Mouse (Mus musculus) liver, embryonic 14 days (tissue): Measurements from ENCODE around the gene Dusp9. TPM values are rescaled to one million over a fixed set of nuclear protein-coding genes. Genes with fewer than 3 reads are reported as not detected.

Experiments
- polyA plus RNA-seq: library from polyadenylated mRNA; depleted of rRNA; stranded (reverse); fragments of >200 nt; gene quantifications from 2 replicates; pipeline ENCODE4 v1.2.3, GENCODE M21; 2012; rRNA removed

The Dusp9 gene
- polyA plus RNA-seq: 21.2 and 21.9 TPM in 2 replicates

DNA sequence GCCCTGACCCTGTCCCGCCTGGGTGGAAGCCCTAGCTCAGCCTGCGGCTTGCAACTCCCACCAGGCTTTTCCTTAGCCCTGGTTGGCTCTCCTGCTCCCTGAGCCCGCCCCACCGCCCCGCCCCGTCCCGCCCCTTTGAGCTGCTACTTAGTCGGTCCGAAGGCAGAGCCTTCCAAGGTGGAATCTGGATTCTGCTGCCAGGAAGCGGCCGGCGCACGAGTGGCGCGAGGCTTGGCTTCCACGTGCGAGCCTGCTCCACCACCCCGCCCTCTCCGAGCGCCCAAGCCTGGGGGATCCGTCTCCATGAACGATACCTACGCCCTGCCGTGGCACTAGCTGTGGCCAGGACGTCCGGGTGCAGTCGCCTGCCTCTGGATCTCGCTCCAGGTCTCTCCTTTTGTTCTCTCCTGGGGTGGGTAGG is at the start of gene Dusp9:
Gene Dusp9 (plus strand): TSS at position 165 of the 421 bp plus-strand sequence.

DNA sequence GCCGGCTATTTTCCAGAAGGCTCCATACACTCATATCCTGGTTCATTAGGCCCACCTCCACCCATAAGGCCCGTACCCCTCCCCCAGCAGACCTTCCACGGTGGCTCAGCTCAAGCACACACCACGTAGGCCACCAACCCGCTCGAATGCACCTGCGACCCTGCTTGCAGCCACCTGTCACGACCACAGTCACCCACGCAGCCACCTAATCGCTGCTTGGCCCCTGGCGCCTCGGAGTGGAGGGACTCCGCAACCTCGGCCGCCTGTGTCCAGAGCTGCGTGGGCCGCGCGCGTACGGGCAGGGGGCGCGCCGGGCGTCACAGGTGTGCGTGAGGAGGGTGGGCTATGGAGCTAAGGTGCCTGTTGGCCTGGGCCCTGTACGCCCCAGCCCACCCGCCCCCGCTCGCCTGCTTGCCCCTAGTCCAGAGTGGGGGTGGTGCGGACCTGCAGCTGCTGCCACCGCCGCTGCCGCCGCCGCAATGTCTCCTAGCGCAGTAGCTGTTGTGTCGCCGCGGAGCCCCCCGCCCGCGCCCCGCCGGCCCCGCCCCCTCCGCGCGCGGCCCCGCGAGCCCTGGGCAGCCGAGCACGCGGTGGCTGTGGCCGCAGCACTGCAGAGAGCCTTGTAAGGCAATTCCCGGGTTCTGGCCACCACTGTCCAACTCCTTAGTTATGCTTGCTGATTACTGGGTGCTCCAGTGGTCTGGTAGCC is 20.5 kb downstream of the Dusp9 start, which contains the start of gene Pnck:
Gene Pnck (minus strand): TSS at position 543 of the 709 bp plus-strand sequence.

GRCm38 (mm10) chrX:73672879-73673618 is 33.8 kb downstream of the Dusp9 start, which contains the start of gene Slc6a8:
Gene Slc6a8 (plus strand): TSS chrX:73673150.

Other genes with a start within 250 kb of the Dusp9 start
- gene Gm18336, start 240.7 kb upstream of the Dusp9 start, polyA plus RNA-seq: not detected in 2 replicates
- under 0.01 TPM in 1 of 2 replicates, not detected in the other for gene Zfp92, start 228.3 kb upstream of the Dusp9 start, polyA plus RNA-seq
- 0.03 TPM in 1 of 2 replicates, not detected in the other for gene Trex2, start 204.1 kb upstream of the Dusp9 start, polyA plus RNA-seq
- 29.5 and 31.5 TPM in 2 replicates for gene Haus7, start 180.4 kb upstream of the Dusp9 start, polyA plus RNA-seq
- 16.4 and 17.4 TPM in 2 replicates for gene Bgn, start 155.8 kb upstream of the Dusp9 start, polyA plus RNA-seq
- 0.01 TPM in 1 of 2 replicates, not detected in the other for gene Atp2b3, start 136.3 kb upstream of the Dusp9 start, polyA plus RNA-seq
- gene Pnck, start 20.7 kb downstream of the Dusp9 start, polyA plus RNA-seq: 0.71 and 0.77 TPM in 2 replicates
- 1.4 and 1.6 TPM in 2 replicates for gene Slc6a8, start 33.7 kb downstream of the Dusp9 start, polyA plus RNA-seq
- gene Bcap31, start 76.8 kb downstream of the Dusp9 start, polyA plus RNA-seq: 42.7 and 50.5 TPM in 2 replicates
- gene Abcd1, start 77.2 kb downstream of the Dusp9 start, polyA plus RNA-seq: 4.8 and 6.1 TPM in 2 replicates
- 0.25 TPM in 2 replicates for gene Plxnb3, start 117.7 kb downstream of the Dusp9 start, polyA plus RNA-seq
- 0.03 and 1.0 TPM in 2 replicates for gene Srpk3, start 135.0 kb downstream of the Dusp9 start, polyA plus RNA-seq
- 132 and 146 TPM in 2 replicates for gene Idh3g, start 147.5 kb downstream of the Dusp9 start, polyA plus RNA-seq
- gene Ssr4, start 147.6 kb downstream of the Dusp9 start, polyA plus RNA-seq: 128 and 145 TPM in 2 replicates
- 0.24 and 0.40 TPM in 2 replicates for gene Pdzd4, start 185.6 kb downstream of the Dusp9 start, polyA plus RNA-seq